Mouse (Mus musculus): ENCODE results near the gene Dync1h1. TPM values are rescaled to one million over a fixed set of nuclear protein-coding genes. Genes with fewer than 3 reads are reported as not detected.

The Dync1h1 gene
- polyA plus RNA-seq (2015; fragmentation: Nextera tagmentation; extraction: Ambion mirVana), result 43.2 and 47.2 TPM in 2 replicates

DNA sequence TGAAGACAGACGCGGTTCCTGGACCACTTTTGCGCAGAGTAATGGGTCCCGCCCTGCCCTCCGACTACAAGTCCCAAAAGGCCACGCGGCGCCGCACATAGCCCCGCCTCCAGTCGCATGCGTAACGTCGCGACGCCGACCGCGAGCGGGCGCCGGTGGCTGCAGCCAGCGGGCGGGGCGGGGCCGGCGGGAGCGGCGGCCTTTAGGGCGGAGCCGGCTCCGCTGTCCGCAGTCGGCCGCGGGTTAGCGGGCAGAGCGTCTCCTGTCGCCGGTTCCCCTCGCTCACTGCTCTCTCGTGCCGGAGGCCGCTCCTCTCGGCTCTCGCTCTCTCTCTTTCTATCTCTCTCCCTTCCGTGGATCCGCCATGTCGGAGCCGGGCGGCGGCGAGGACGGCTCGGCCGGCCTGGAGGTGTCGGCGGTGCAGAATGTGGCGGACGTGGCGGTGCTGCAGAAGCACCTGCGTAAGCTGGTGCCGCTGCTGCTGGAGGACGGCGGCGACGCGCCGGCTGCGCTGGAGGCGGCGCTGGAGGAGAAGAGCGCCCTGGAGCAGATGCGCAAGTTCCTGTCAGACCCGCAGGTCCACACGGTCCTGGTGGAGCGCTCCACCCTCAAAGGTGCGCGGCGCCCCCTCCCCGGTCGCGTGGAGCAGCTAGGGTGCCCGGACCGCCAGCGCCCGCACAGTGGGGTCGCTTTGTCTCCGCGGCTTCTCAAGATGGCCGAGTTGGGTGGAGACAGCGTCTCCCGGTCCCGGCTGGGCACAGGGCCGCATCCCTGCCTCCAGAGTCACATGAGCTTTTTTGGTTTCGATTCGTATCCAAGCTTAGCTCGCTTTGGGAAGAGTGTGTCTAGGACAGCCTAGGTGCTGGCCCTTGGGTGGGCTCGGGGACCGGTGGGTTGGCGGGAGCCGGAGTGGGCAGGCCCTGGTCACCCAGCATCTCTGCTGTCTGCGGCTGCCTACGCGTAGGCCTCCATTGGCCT, at the start of gene Dync1h1:
TSS of gene Dync1h1 (plus strand) at position 212 of the 978 bp plus-strand sequence.
- peak within 1 kb of the TSS; percentile 70 for H3K4me2 ChIP-seq

DNA sequence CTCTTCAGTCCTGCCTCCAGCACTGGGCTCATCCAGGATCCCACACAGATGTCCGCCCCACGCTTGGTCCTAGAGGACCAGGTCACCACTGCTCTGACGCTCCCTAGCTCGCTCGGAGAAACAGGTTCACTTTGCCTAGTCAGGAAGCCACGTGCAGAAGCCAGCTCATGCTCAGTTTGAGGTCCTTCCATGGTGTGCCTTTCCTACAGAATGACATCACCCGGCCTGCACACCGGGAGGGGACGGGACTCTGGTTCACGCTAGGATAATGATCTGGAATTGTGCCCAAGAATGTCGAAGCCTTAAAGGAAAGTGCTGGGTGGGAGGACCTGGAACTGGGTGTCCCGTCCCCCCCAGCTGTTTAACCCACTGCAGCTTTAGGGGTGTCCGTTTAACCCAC, 49.1 kb upstream of the Dync1h1 start:
- H3K9me3 ChIP-seq, result no peaks in the 10 kb centered on the region
- no peak for ATAC-seq (ENCODE audit: insufficient number of reproducible peaks, low FRiP score, low TSS enrichment, low read depth)
- H3K27ac ChIP-seq, result no peak overlapping the region
- H3K4me3 ChIP-seq, result no peak overlapping the region
- WGBS, result 70% methylated on average over 13 of the region's 13 CpGs
- H3K4me2 ChIP-seq, result no peak overlapping the region
- no peaks in the 10 kb centered on the region for H3K4me1 ChIP-seq
- H3K27me3 ChIP-seq, result no peaks in the 10 kb centered on the region
- peaks cover 95% of the 10 kb centered on the region for H3K36me3 ChIP-seq
- no peak overlapping the region for H3K9ac ChIP-seq

More for the DNA sequence above, at the start of gene Dync1h1:
- peak within 1 kb of the TSS; percentile 98 for H3K27ac ChIP-seq
- H3K9ac ChIP-seq, result peak within 1 kb of the TSS; percentile 98
- peak within 1 kb of the TSS; percentile 100 for H3K4me3 ChIP-seq
- 0 out of 2 replicates have a peak, but pooled peaks cover 3% of the 10 kb centered on the region for H3K36me3 ChIP-seq
- WGBS, result under 1% methylated on average over 105 of the region's 105 CpGs
- H3K4me1 ChIP-seq, result peaks cover 27% of the 10 kb centered on the region
- peaks cover 6% of the 10 kb centered on the region; the same call in 1 of the 2 replicates for H3K27me3 ChIP-seq
- no peaks in the 10 kb centered on the region for H3K9me3 ChIP-seq
- peak; percentile 92 for ATAC-seq (ENCODE audit: insufficient number of reproducible peaks, low FRiP score, low TSS enrichment, low read depth)

GRCm38 (mm10) chr12:110553362-110553761, 47.9 kb upstream of the Dync1h1 start:
- H3K4me1 ChIP-seq, result no peaks in the 10 kb centered on the region
- no peak overlapping the region for H3K4me3 ChIP-seq
- H3K27ac ChIP-seq, result no peak overlapping the region
- H3K9me3 ChIP-seq, result no peaks in the 10 kb centered on the region
- no peak overlapping the region for H3K4me2 ChIP-seq
- no peaks in the 10 kb centered on the region for H3K27me3 ChIP-seq
- 97% methylated on average over 5 of the region's 5 CpGs for WGBS
- peaks cover 91% of the 10 kb centered on the region for H3K36me3 ChIP-seq
- H3K9ac ChIP-seq, result no peak overlapping the region
- ATAC-seq (ENCODE audit: insufficient number of reproducible peaks, low FRiP score, low TSS enrichment, low read depth), result no peak

DNA sequence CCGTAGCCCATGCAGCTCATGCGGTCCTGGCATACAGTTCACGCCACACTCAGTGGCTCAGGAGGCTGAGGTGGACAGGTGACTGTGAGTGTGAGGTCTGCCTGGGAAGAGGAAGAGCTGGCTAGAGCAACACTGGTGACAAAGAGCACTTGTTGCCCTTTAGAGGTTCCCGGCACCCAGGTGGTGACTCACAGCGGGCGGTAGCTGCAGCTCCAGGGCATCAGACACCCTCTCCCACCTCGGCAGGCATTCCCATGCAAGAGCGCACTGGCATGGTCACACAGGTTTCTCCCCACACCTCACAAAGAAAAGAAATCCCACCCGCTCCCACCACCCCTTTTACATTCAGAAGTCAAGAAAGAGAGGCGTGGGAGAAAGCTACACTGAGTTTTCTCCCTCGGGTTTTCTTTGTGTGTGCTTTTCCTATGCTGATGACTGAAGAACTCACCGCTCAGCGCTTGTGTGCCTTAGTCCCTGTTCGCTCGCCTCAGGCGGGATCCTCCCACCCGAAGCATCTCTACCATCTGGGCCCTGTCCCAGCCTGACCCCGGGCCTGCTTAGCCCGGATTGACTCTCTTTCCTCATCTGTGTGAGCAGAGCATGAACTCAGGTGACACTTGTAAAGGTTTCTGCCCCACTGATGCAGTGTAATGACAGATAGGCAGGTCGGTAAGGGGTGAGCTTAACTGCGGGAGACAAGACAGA, 45.6 kb upstream of the Dync1h1 start:
- WGBS, result 90% methylated on average over 21 of the region's 21 CpGs
- Histone ChIP-seq H3K4me3 (no peak overlapping the region), H3K9me3 (no peaks in the 10 kb centered on the region), H3K27ac (no peak overlapping the region), H3K4me1 (no peaks in the 10 kb centered on the region), H3K4me2 (no peak overlapping the region), H3K27me3 (no peaks in the 10 kb centered on the region), H3K9ac (no peak overlapping the region), H3K36me3 (peaks cover 92% of the 10 kb centered on the region)
- ATAC-seq (ENCODE audit: insufficient number of reproducible peaks, low FRiP score, low TSS enrichment, low read depth), result no peak

GRCm38 (mm10) chr12:110556861-110557628, 44.2 kb upstream of the Dync1h1 start:
- Histone ChIP-seq H3K36me3 (peaks cover 91% of the 10 kb centered on the region), H3K27ac (no peak overlapping the region), H3K4me2 (no peak overlapping the region), H3K9me3 (no peaks in the 10 kb centered on the region), H3K27me3 (no peaks in the 10 kb centered on the region), H3K9ac (no peak overlapping the region), H3K4me1 (no peaks in the 10 kb centered on the region), H3K4me3 (no peak overlapping the region)
- WGBS, result 90% methylated on average over 18 of the region's 18 CpGs
- no peak for ATAC-seq (ENCODE audit: insufficient number of reproducible peaks, low FRiP score, low TSS enrichment, low read depth)

DNA sequence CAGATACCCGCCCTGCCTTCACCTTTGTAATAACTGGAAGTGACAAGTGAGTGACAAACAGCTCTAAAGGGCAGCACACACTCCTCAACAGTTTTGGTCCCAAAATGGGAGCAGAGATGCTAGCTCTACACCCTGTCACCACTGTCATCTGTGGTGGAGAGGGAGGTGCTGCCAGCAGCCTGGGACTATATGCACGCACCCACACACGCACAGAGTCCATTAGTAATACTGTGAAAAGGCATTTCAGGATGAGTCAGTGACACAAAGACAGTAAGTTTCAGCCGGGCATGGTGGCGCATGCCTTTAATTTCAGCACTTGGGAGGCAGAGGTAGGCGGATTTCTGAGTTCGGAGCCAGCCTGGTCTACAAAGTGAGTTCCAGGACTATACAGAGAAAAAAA, 43.1 kb upstream of the Dync1h1 start:
- no peak overlapping the region for H3K9ac ChIP-seq

GRCm38 (mm10) chr12:110563383-110563782, 37.9 kb upstream of the Dync1h1 start:
- Histone ChIP-seq H3K27ac (no peak overlapping the region), H3K36me3 (peaks cover 90% of the 10 kb centered on the region), H3K9me3 (no peaks in the 10 kb centered on the region), H3K4me3 (no peak overlapping the region), H3K9ac (no peak overlapping the region), H3K27me3 (no peaks in the 10 kb centered on the region), H3K4me1 (no peaks in the 10 kb centered on the region), H3K4me2 (no peak overlapping the region)
- ATAC-seq (ENCODE audit: insufficient number of reproducible peaks, low FRiP score, low TSS enrichment, low read depth), result no peak
- 90% methylated on average over 11 of the region's 11 CpGs for WGBS

More for the DNA sequence above, 43.1 kb upstream of the Dync1h1 start:
- no peak for ATAC-seq (ENCODE audit: insufficient number of reproducible peaks, low FRiP score, low TSS enrichment, low read depth)
- Histone ChIP-seq H3K4me2 (no peak overlapping the region), H3K27ac (no peak overlapping the region), H3K4me1 (no peaks in the 10 kb centered on the region), H3K9me3 (no peaks in the 10 kb centered on the region), H3K27me3 (no peaks in the 10 kb centered on the region), H3K36me3 (peaks cover 89% of the 10 kb centered on the region), H3K4me3 (no peak overlapping the region)
- 97% methylated on average over 7 of the region's 7 CpGs for WGBS

DNA sequence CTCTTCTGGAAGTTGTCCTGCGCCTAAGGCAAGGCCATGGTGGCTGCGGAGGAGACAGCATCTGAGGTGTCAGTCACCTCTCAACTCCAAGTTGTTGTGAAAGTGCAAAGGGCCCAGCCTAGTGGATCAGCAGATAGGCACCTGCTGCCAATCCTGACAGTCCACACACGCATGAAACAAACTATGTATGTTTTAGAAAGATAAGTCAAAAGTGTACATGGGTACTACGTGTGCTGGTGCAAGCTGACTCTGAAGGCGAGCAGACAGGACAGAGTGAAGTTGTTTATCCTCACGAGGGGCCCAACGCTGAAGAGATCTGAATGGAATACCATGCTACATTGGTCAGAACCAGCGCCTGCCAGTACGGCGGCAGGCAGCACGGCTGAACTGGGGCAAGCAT, 36.4 kb upstream of the Dync1h1 start:
- H3K9me3 ChIP-seq, result no peaks in the 10 kb centered on the region
- H3K36me3 ChIP-seq, result peaks cover 90% of the 10 kb centered on the region
- H3K4me2 ChIP-seq, result no peak overlapping the region
- no peak for ATAC-seq (ENCODE audit: insufficient number of reproducible peaks, low FRiP score, low TSS enrichment, low read depth)
- H3K4me3 ChIP-seq, result no peak overlapping the region
- no peaks in the 10 kb centered on the region for H3K27me3 ChIP-seq
- no peak overlapping the region for H3K9ac ChIP-seq
- H3K4me1 ChIP-seq, result no peaks in the 10 kb centered on the region
- H3K27ac ChIP-seq, result no peak overlapping the region
- 96% methylated on average over 11 of the region's 11 CpGs for WGBS

- H3K9ac ChIP-seq, result no peak overlapping the region
- 91% methylated on average over 9 of the region's 9 CpGs for WGBS
- no peaks in the 10 kb centered on the region for H3K4me1 ChIP-seq
- no peak overlapping the region for H3K4me3 ChIP-seq
- H3K36me3 ChIP-seq, result peaks cover 93% of the 10 kb centered on the region
- no peaks in the 10 kb centered on the region for H3K9me3 ChIP-seq
- no peaks in the 10 kb centered on the region for H3K27me3 ChIP-seq
- no peak overlapping the region for H3K27ac ChIP-seq
- ATAC-seq (ENCODE audit: insufficient number of reproducible peaks, low FRiP score, low TSS enrichment, low read depth), result no peak
- H3K4me2 ChIP-seq, result no peak overlapping the region
Observed at GRCm38 (mm10) chr12:110566366-110566765, 34.9 kb upstream of the Dync1h1 start.

DNA sequence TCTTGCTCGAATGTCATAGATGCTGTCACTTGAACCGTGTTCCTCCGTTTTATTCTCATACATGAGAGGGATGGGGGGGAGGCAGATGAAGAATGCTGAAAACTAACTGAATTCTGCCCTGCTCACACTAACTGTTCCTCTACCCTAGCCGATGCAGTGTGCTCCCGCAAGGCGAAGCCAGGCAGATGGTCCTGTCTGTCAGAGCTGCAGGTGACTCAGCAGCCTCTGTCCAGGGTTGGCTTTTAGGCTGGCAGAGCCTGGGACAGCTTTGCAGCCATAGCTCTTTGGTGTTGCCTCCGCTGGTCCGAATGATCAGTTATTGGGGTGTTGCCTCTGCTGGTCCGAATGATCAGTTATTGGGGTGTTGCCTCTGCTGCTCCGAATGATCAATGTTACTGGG, 30.2 kb upstream of the Dync1h1 start:
- Histone ChIP-seq H3K9me3 (no peaks in the 10 kb centered on the region), H3K36me3 (peaks cover 92% of the 10 kb centered on the region), H3K9ac (no peak overlapping the region), H3K27me3 (no peaks in the 10 kb centered on the region), H3K4me2 (no peak overlapping the region), H3K4me3 (no peak overlapping the region), H3K27ac (no peak overlapping the region), H3K4me1 (no peaks in the 10 kb centered on the region)
- no peak for ATAC-seq (ENCODE audit: insufficient number of reproducible peaks, low FRiP score, low TSS enrichment, low read depth)
- 94% methylated on average over 10 of the region's 10 CpGs for WGBS

GRCm38 (mm10) chr12:110572351-110572750, 28.9 kb upstream of the Dync1h1 start:
- 99% methylated on average over 4 of the region's 4 CpGs for WGBS
- no peak overlapping the region for H3K4me2 ChIP-seq
- no peak for ATAC-seq (ENCODE audit: insufficient number of reproducible peaks, low FRiP score, low TSS enrichment, low read depth)

More at GRCm38 (mm10) chr12:110572351-110572750, 28.9 kb upstream of the Dync1h1 start:
- no peak overlapping the region for H3K9ac ChIP-seq
- peaks cover 88% of the 10 kb centered on the region for H3K36me3 ChIP-seq
- H3K4me3 ChIP-seq, result no peak overlapping the region
- no peaks in the 10 kb centered on the region for H3K9me3 ChIP-seq
- H3K27me3 ChIP-seq, result no peaks in the 10 kb centered on the region
- no peaks in the 10 kb centered on the region for H3K4me1 ChIP-seq
- no peak overlapping the region for H3K27ac ChIP-seq
